Comparison of ENCODE assay signal across 20 mouse cellular contexts in genomic region chr1:89024696-89025612, GRCm38 (mm10). TPM values are rescaled to one million over a fixed set of nuclear protein-coding genes. Genes with fewer than 3 reads are reported as not detected.
DNase-seq lines count a peak whose midpoint lies in the region; ATAC-seq and TF ChIP-seq lines count a peak whose summit lies in the region.
"Had no signal": no experiment of that assay in that cellular context is flagged by ENCODE, and none has a peak within 500 bp of the region (broad histone marks: within the 10 kb centered on the region; RNA-seq: fewer than 3 reads in every experiment).

No protein-coding gene starts in this region.

- no peaks in the 10 kb centered on the region for H3K27me3 ChIP-seq in kidney, adult 2 months (replicated peaks; ENCODE audit: control insufficient read depth, insufficient read depth, low read length)
- H3K27me3 ChIP-seq in neural tube, embryonic 13.5 days = no peaks in the 10 kb centered on the region
- H3K27me3 ChIP-seq in kidney, embryonic 16.5 days (ENCODE audit: insufficient read depth, low read length) = no peaks in the 10 kb centered on the region
- no peaks in the 10 kb centered on the region for H3K27me3 ChIP-seq in stomach, postnatal 0 days (ENCODE audit: control insufficient read depth, insufficient read depth, low read length)
- H3K27me3 ChIP-seq: heart, embryonic 13.5 days; limb, embryonic 13.5 days; neural tube, embryonic 12.5 days had no signal

- no peak overlapping the region for H3K4me3 ChIP-seq in kidney, adult 2 months (ENCODE audit: insufficient read depth, low read depth, low read length)
- H3K4me3 ChIP-seq in neural tube, embryonic 13.5 days = no peak overlapping the region
- no peak overlapping the region for H3K4me3 ChIP-seq in kidney, embryonic 16.5 days (ENCODE audit: low read length)
- H3K4me3 ChIP-seq in stomach, postnatal 0 days (ENCODE audit: low read depth, low read length) = no peak overlapping the region
- H3K4me3 ChIP-seq: erythroblast, embryonic 14.5 days; heart, embryonic 13.5 days; limb, embryonic 13.5 days; neural tube, embryonic 12.5 days had no signal

- no peaks in the 10 kb centered on the region for H3K9me3 ChIP-seq in neural tube, embryonic 13.5 days
- no peaks in the 10 kb centered on the region for H3K9me3 ChIP-seq in kidney, embryonic 16.5 days (ENCODE audit: low read length)
- no peaks in the 10 kb centered on the region for H3K9me3 ChIP-seq in stomach, postnatal 0 days (ENCODE audit: control insufficient read depth, low read length)
- H3K9me3 ChIP-seq: heart, embryonic 13.5 days; limb, embryonic 13.5 days; neural tube, embryonic 12.5 days had no signal

- no peak for ATAC-seq in neural tube, embryonic 13.5 days (ENCODE audit: low read depth)
- peak; percentile 65 for ATAC-seq in kidney, embryonic 16.5 days (ENCODE audit: low FRiP score, low TSS enrichment)
- peak; percentile 51; the same call in 1 of the 2 replicates for ATAC-seq in stomach, postnatal 0 days (ENCODE audit: low FRiP score, low TSS enrichment)
- ATAC-seq: forebrain, embryonic 16.5 days; midbrain, embryonic 16.5 days had no signal

- no peak overlapping the region for H3K9ac ChIP-seq in neural tube, embryonic 13.5 days
- peak overlapping the region; percentile 39; the same call in 1 of the 2 replicates for H3K9ac ChIP-seq in kidney, embryonic 16.5 days (replicated peaks; ENCODE audit: low read length)
- H3K9ac ChIP-seq in stomach, postnatal 0 days (ENCODE audit: low read length) = no peak overlapping the region; the same call in 1 of the 2 replicates
- H3K9ac ChIP-seq: heart, embryonic 13.5 days; limb, embryonic 13.5 days; neural tube, embryonic 12.5 days had no signal

- peak; percentile 31 for DNase-seq in kidney, adult 2 months
- DNase-seq in kidney, postnatal 10 days = no peak
- no peak for DNase-seq in neural tube, embryonic 10.5 days (ENCODE audit: extremely low spot score, low spot score)
- DNase-seq in stomach, postnatal 0 days (ENCODE audit: low spot score) = peak; percentile 27
- no peak for DNase-seq in cerebellum, adult 11 months
- no peak for DNase-seq in adrenal gland, adult 18-20 months (ENCODE audit: low spot score in 2 of 2)
- DNase-seq: adrenal gland, adult 8-10 months; cerebellum, adult 9-10 months; gastrocnemius, postnatal 14 days; spleen, adult 18-20 months; thymus, adult 18-20 months had no signal

- no peaks in the 10 kb centered on the region for H3K36me3 ChIP-seq in kidney, adult 2 months (ENCODE audit: control insufficient read depth, insufficient read depth, low read length)
- no peaks in the 10 kb centered on the region for H3K36me3 ChIP-seq in neural tube, embryonic 13.5 days
- H3K36me3 ChIP-seq in kidney, embryonic 16.5 days (ENCODE audit: insufficient read depth, low read length) = no peaks in the 10 kb centered on the region
- H3K36me3 ChIP-seq in stomach, postnatal 0 days (ENCODE audit: control insufficient read depth, insufficient read depth, low read length) = no peaks in the 10 kb centered on the region
- H3K36me3 ChIP-seq: heart, embryonic 13.5 days; limb, embryonic 13.5 days; neural tube, embryonic 12.5 days had no signal

- no peak for TF ChIP-seq CTCF in kidney, adult 2 months (conservative IDR thresholded peaks at IDR 0.05; ENCODE audit: insufficient read depth, insufficient read length, low read depth, low read length)
- no peak for TF ChIP-seq CTCF in stomach, postnatal 0 days (IDR thresholded peaks at IDR 0.05; ENCODE audit: low read depth)

- H3K4me1 ChIP-seq in kidney, adult 2 months (ENCODE audit: control insufficient read depth, insufficient read depth, low read length) = peaks cover 18% of the 10 kb centered on the region
- peaks cover 25% of the 10 kb centered on the region for H3K4me1 ChIP-seq in neural tube, embryonic 13.5 days (replicated peaks)
- H3K4me1 ChIP-seq in kidney, embryonic 16.5 days (ENCODE audit: insufficient read depth, low read length) = peaks cover 22% of the 10 kb centered on the region
- H3K4me1 ChIP-seq in stomach, postnatal 0 days (replicated peaks; ENCODE audit: control insufficient read depth, insufficient read depth) = no peaks in the 10 kb centered on the region

- H3K4me2 ChIP-seq in neural tube, embryonic 13.5 days = no peak overlapping the region
- no peak overlapping the region for H3K4me2 ChIP-seq in kidney, embryonic 16.5 days (replicated peaks; ENCODE audit: low read depth, low read length)
- H3K4me2 ChIP-seq in stomach, postnatal 0 days (replicated peaks; ENCODE audit: low read depth) = no peak overlapping the region
- H3K4me2 ChIP-seq: heart, embryonic 13.5 days; limb, embryonic 13.5 days; neural tube, embryonic 12.5 days had no signal

- WGBS in kidney, adult 2 months = 44% methylated on average over 9 of the region's 9 CpGs
- 73% methylated on average over 9 of the region's 9 CpGs for WGBS in neural tube, embryonic 13.5 days
- WGBS in kidney, embryonic 16.5 days = 31% methylated on average over 9 of the region's 9 CpGs
- 35% methylated on average over 9 of the region's 9 CpGs for WGBS in stomach, postnatal 0 days

- peak overlapping the region; percentile 90 for H3K27ac ChIP-seq in kidney, adult 2 months (ENCODE audit: insufficient read depth, low read depth, low read length)
- peak overlapping the region; percentile 19; the same call in 1 of the 2 replicates for H3K27ac ChIP-seq in neural tube, embryonic 13.5 days (replicated peaks)
- H3K27ac ChIP-seq in kidney, embryonic 16.5 days (ENCODE audit: low read length) = peak overlapping the region; percentile 93
- peak overlapping the region; percentile 69 for H3K27ac ChIP-seq in stomach, postnatal 0 days (replicated peaks)
- H3K27ac ChIP-seq: heart, embryonic 13.5 days; limb, embryonic 13.5 days; macrophage; neural tube, embryonic 12.5 days had no signal

- no peak for TF ChIP-seq EP300 in stomach, postnatal 0 days (optimal IDR thresholded peaks at IDR 0.05)

- TF ChIP-seq POLR2A in kidney, adult 2 months (IDR thresholded peaks at IDR 0.05; ENCODE audit: low read depth, low read length) = no peak

RNA-seq across cellular contexts. Expression of gene Sh3bp4, which starts 45.3 kb away (rescaled TPM):
- 14.8 and 18.1 TPM in 2 replicates for polyA plus RNA-seq in kidney, adult 2 months (2012; rRNA removed)
- polyA plus RNA-seq in neural tube, embryonic 13.5 days (2015; fragmentation: Nextera tagmentation; extraction: Ambion mirVana) = 23.3 and 24.6 TPM in 2 replicates
- polyA plus RNA-seq in kidney, embryonic 16.5 days (2015; fragmentation: Nextera tagmentation; extraction: Ambion mirVana) = 29.1 and 29.8 TPM in 2 replicates
- polyA plus RNA-seq in stomach, postnatal 0 days (2015; fragmentation: Nextera tagmentation; extraction: Ambion mirVana) = 7.6 and 8.0 TPM in 2 replicates
- 10 to 100 TPM; 19.4 to 21.1 TPM for total RNA-seq in adrenal gland, adult 18-20 months (2021)
- polyA plus RNA-seq: erythroblast, embryonic 14.5 days had no signal

Comparison
In these comparisons a context has a peak if more than half of its experiments do, and no peak if none do; other contexts are left out.
1. DNase-seq: peak in kidney, adult 2 months (single experiment) and stomach, postnatal 0 days (single experiment); none in kidney, postnatal 10 days (single experiment), neural tube, embryonic 10.5 days (single experiment), cerebellum, adult 11 months (single experiment) and adrenal gland, adult 18-20 months (0 of 2).
2. H3K27ac ChIP-seq: peak in every context shown above with its lines; median percentile 93 in kidney, embryonic 16.5 days; 90 in kidney, adult 2 months; 69 in stomach, postnatal 0 days; 19 in neural tube, embryonic 13.5 days.